Mouse (Mus musculus) liver, embryonic 11.5 days (tissue): ENCODE results near the gene Fam89b. TPM values are rescaled to one million over a fixed set of nuclear protein-coding genes. Genes with fewer than 3 reads are reported as not detected.
A peak's percentile ranks its signal among the peaks of the same experiment; 100 is the strongest.

ENCODE experiments used
- ATAC-seq: fragments of 200-750 bp; cut with Nextera tagmentation; replicated peaks from 2 replicates; pipeline ENCODE4 v1.8.0; 2017; ENCODE audit warnings: moderate number of reproducible peaks, mild to moderate bottlenecking, moderate TSS enrichment, moderate library complexity; ENCODE audit not compliant: low FRiP score
- DNase-seq: peaks from one replicate; pipeline ENCODE4 v3.0.0-alpha.2; 2017; ENCODE audit warnings: low spot score
- H3K27ac ChIP-seq: fragments of 300-500 bp; sonication (generic); 2 replicates; pipeline ENCODE4 v1.5.1; 2014; ENCODE audit warnings: mild to moderate bottlenecking, low read depth, low read length, control low read depth
- H3K27me3 ChIP-seq: fragments of 300-500 bp; sonication (generic); replicated peaks from 2 replicates; pipeline ENCODE4 v1.6.1; 2014; ENCODE audit warnings: low read length, mixed read lengths; ENCODE audit not compliant: control insufficient read depth, insufficient read depth
- H3K36me3 ChIP-seq: fragments of 300-500 bp; sonication (generic); 2 replicates; pipeline ENCODE4 v1.6.1; 2014; ENCODE audit warnings: mild to moderate bottlenecking, low read length, moderate library complexity, mixed read lengths; ENCODE audit not compliant: control insufficient read depth, insufficient read depth
- H3K4me1 ChIP-seq: fragments of 300-500 bp; sonication (generic); replicated peaks from 2 replicates; pipeline ENCODE4 v1.6.1; 2014; ENCODE audit warnings: low read length, mixed read lengths; ENCODE audit not compliant: control insufficient read depth, insufficient read depth
- H3K4me2 ChIP-seq: fragments of 300-500 bp; sonication (generic); 2 replicates; pipeline ENCODE4 v1.6.1; 2014; ENCODE audit warnings: mild to moderate bottlenecking, control low read depth, moderate library complexity
- H3K4me3 ChIP-seq: fragments of 300-500 bp; sonication (generic); 2 replicates; pipeline ENCODE4 v1.5.1; 2014; ENCODE audit warnings: low read depth, low read length, control low read depth
- H3K9ac ChIP-seq: fragments of 300-500 bp; sonication (generic); 2 replicates; pipeline ENCODE4 v1.6.1; 2014; ENCODE audit warnings: low read depth, low read length, control low read depth
- H3K9me3 ChIP-seq: fragments of 300-500 bp; sonication (generic); 2 replicates; pipeline ENCODE4 v1.6.1; 2016; ENCODE audit warnings: low read length, inconsistent platforms, mixed read lengths; ENCODE audit not compliant: control insufficient read depth
- WGBS: fragments of 180-500 bp; shearing (Covaris S2); extraction: QIAGEN DNeasy Blood & Tissue Kit; methylation state at CpG from one replicate; pipeline ENCODE4 v1.1.7; 2014; 5-methylcytosine and 5-hydroxymethylcytosine counted together
- polyA plus RNA-seq: library from polyadenylated mRNA; unstranded; fragments of >200 nt; fragmentation: Nextera tagmentation; extraction: Ambion mirVana; gene quantifications from 2 replicates; pipeline ENCODE4 v1.2.1, GENCODE M21; 2014

Fam89b gene
- polyA plus RNA-seq, 1 experiment from 2014 or later = 47.5 TPM

DNA sequence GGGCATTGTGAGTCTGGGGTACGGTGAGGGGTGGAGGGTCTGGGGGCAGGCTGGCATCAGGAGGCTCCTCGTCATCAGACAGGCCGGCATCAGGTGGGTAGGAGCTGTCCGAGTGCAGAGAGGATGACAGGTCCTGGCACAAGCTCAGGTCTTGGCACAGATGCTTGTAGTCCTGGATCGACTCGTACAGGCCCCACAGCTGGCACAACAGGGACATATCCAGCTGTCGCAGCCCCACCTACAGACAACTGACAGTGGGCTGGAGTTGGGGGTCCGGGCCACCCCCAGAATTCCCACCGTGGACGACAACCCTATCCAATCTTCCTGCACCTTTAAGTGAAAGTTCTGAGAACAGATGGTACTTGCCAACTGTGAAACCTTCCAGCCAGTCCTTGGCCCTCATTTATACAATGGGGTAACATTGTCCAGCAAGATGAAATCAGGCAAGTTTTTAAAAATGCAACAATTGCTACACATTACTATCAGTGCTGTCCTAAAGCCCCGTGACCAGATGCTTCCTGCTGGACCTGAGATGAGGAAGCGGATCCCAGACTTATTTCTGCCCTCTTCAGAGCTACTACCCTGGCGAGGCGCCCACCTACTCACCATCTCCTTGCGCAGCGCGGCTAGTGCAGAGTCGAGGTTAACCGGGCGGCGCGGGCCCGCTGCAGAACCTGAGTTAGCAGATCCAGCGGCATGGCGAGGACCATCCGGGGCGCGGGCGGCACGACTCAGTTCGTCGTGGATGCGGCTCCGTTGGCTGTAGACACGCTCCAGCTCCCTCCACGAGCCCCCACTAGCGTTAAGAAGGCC, 616 bp downstream of the Fam89b start:
- peak overlapping the region; percentile 94 for H3K4me2 ChIP-seq
- H3K4me3 ChIP-seq = peak overlapping the region; percentile 83
- no peaks in the 10 kb centered on the region for H3K9me3 ChIP-seq
- DNase-seq = peak; percentile 67
- H3K36me3 ChIP-seq = peaks cover 4% of the 10 kb centered on the region
- peaks cover 68% of the 10 kb centered on the region for H3K4me1 ChIP-seq
- H3K27me3 ChIP-seq = no peaks in the 10 kb centered on the region
- WGBS = 13% methylated on average over 37 of the region's 37 CpGs
- peak overlapping the region; percentile 91 for H3K27ac ChIP-seq
- peak overlapping the region; percentile 84 for H3K9ac ChIP-seq
- no peak for ATAC-seq

DNA sequence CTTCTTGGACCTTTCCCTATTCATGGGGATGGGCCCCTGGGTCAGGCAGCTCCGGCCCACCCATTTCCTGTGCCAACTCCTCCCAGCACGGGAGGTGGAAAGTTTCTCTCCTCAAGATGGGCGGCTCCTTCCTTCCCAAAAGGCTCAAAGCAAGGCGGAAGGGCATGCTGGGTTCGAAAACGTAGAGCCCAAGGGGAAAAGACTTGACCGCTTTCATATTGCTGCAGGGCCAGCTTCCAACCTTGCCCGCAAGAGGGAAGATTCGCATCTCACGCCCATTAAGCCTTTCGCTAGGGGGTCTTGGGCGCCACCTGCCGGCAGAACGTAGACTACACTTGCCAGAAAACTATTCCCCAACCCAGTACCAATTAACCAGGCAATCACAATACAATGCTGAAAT, 1.8 kb downstream of the Fam89b start:
- ATAC-seq = no peak
- peak overlapping the region; percentile 83 for H3K4me3 ChIP-seq
- no peaks in the 10 kb centered on the region for H3K9me3 ChIP-seq
- H3K9ac ChIP-seq = peak overlapping the region; percentile 84
- peak overlapping the region; percentile 94 for H3K4me2 ChIP-seq
- DNase-seq = peak; percentile 85
- H3K27ac ChIP-seq = peak overlapping the region; percentile 95
- WGBS = 3% methylated on average over 14 of the region's 14 CpGs
- peaks cover 6% of the 10 kb centered on the region for H3K36me3 ChIP-seq
- H3K4me1 ChIP-seq = peaks cover 74% of the 10 kb centered on the region
- H3K27me3 ChIP-seq = no peaks in the 10 kb centered on the region

DNA sequence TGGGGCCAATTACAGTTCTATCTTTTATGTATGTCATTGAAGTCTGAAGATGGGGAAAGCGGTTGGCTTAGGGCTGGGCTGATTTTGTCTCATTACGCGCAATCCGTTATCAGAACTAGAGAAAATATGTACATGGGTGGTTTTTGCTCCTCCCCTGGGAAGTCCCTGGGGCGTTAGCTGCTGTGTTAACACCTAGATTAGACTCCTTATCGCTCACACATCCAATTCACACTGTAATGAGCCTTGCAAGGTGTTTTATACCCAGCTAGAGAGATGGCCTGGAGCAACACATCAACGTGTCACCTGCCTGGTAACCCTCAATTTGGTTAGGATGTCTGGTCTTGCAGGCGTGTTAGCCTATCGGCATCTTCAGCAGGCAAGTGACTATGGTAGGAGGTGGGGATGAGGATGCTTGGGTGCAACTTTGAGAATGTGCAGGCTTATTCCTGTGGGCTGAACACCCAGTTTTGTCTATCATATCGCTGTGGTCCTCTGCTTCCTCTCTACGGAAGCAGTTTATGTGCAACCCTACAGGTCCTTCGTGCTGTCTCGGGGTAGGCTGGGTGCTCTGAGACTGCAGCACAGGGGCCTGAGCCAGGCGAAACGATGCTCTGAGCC, 2.4 kb downstream of the Fam89b start:
- WGBS = 45% methylated on average over 15 of the region's 15 CpGs
- Histone ChIP-seq H3K4me1 (peaks cover 79% of the 10 kb centered on the region), H3K4me3 (peak overlapping the region; percentile 83), H3K9ac (peak overlapping the region; percentile 93), H3K9me3 (no peaks in the 10 kb centered on the region), H3K36me3 (peaks cover 11% of the 10 kb centered on the region), H3K27me3 (no peaks in the 10 kb centered on the region), H3K27ac (peak overlapping the region; percentile 95), H3K4me2 (peak overlapping the region; percentile 94)
- DNase-seq (no peak), ATAC-seq (peak; percentile 45)

DNA sequence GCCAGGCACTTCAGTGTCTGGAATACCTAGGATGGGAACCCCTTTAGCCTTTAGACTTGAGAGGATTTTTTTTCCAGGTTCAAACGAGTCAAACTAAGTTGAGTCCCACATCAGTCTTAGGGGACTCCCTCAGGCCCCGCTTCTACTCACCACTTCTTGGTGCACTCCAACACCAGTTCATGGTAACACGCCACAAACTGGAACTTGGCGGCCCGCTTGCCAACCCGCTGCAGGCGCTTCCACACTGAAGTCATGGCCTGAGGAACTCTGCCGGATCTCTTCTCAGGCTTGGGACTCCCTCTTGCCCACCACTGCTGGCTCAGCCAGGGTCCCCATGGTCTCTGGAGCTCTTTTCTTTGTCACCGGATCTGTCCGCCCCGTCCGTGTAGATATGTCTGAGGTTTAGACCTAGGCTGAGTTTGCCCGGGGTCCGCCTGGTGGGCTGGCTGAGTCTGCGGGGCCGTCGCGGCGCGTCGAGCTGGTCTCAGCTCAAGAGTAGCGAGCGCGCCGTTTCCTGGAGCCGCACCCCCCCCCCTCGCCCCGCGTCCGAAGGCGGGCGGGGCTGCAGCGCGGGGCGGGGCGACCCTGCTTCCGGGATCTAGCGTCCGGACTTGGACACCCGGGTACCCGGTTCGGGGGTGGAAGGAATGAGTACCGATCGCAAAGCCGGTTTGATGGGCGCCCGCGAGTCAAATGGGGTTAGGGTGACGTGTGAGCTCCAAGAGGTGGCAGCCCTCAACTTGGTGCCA, 3.5 kb downstream of the Fam89b start, which contains the start of gene Ehbp1l1:
Ehbp1l1 (minus strand) TSS at position 551 of the 749 bp plus-strand sequence.
- peak; percentile 82 for DNase-seq
- Histone ChIP-seq H3K9ac (peak within 1 kb of the TSS; percentile 93), H3K27me3 (no peaks in the 10 kb centered on the region), H3K36me3 (peaks cover 19% of the 10 kb centered on the region), H3K4me3 (peak within 1 kb of the TSS; percentile 83), H3K9me3 (no peaks in the 10 kb centered on the region), H3K4me2 (peak within 1 kb of the TSS; percentile 94), H3K4me1 (peaks cover 78% of the 10 kb centered on the region), H3K27ac (peak within 1 kb of the TSS; percentile 95)
- 5% methylated on average over 49 of the region's 49 CpGs for WGBS
- ATAC-seq = peak; percentile 44

DNA sequence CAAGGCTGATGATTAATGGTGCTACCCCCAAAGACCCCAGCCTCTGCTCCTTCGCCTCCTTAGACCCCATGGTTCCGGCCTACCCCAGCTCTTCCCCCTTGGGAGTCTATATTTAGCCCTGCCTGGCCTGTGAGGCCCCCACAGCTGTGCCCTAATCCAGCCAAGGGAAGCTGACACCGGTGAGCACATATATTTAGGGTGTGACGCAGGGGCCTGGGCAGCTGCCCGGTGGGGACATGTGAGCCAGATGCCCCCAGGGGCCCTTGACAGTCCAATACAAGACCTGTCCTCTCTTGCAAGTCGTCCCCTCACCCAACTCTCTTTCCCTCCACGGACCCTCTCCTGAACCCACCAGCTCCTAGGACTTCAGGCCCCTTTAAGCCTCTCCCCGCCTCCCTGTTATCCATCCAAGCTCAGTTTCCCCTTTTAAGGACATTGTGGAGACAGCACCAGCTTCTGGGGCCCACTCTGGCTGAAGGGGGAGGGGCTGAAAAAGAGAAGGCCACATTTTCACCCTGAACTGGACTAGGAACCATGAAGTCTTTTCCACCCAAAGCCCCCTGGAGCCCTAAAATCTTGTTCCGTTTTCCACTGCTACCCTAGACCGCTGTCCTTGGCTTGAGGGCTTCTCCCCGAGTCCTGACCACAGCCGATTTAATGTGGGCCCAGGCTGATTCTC, 4.3 kb downstream of the Fam89b start:
- WGBS = 30% methylated on average over 12 of the region's 12 CpGs
- H3K36me3 ChIP-seq = peaks cover 23% of the 10 kb centered on the region
- H3K4me3 ChIP-seq = peak overlapping the region; percentile 83
- H3K27ac ChIP-seq = peak overlapping the region; percentile 95
- peaks cover 71% of the 10 kb centered on the region for H3K4me1 ChIP-seq
- no peak for DNase-seq
- peak overlapping the region; percentile 93 for H3K9ac ChIP-seq
- no peak for ATAC-seq
- peak overlapping the region; percentile 94 for H3K4me2 ChIP-seq
- H3K9me3 ChIP-seq = no peaks in the 10 kb centered on the region
- no peaks in the 10 kb centered on the region for H3K27me3 ChIP-seq

DNA sequence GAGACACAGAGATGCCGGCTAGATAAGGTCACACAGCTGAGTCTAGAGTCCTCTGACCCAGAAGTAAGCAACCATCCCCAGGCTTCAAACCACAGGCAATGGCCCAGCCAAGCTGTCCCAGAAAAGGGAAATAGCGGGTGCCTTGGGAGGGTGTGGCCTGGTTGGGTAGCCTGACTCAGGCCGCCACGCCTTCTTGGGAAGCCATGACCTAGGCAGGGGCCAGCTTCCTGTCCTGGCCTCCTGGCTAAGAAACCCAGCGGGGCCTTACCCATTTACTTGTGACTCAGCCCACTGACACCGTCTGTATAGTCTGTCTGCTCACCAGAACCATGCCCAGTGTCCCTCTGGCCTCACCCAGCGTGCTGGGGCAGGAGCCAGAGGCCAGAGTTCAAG, 4.9 kb downstream of the Fam89b start:
- peak; percentile 58 for ATAC-seq

DNA sequence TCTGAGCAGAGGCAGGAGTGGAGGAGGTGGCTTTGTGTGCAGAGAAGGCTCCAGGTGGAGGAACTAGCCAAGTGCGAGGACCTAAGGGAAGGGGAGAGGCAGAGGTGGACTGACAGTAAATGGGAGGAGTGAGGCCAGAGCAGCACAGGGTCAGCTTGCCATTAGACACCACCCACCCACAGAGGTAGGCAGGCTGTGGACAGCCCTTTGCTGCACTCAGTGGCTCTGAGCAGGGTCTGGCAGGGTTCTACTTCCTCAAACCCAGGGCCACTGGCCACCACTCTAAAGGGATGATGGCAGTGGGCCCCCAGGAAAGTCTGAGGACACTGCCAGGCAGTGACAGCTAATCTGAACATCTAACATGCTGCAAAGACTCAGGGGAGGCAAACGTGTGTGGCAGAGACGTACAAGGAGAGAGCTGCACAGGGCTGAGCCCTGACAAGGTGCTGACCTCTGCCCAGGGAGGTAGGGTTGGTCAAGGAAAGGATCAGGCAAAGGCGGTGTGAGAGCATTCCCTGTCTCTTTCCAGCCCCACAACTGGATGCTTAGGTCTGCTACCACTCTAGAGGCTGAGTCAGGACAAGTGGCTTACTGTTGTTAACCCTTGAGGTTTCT, 5.4 kb downstream of the Fam89b start:
- H3K9ac ChIP-seq = peak overlapping the region; percentile 93
- peaks cover 32% of the 10 kb centered on the region for H3K36me3 ChIP-seq
- no peaks in the 10 kb centered on the region for H3K27me3 ChIP-seq
- H3K4me3 ChIP-seq = peak overlapping the region; percentile 83
- peak overlapping the region; percentile 94 for H3K4me2 ChIP-seq
- no peaks in the 10 kb centered on the region for H3K9me3 ChIP-seq
- peak overlapping the region; percentile 95 for H3K27ac ChIP-seq
- no peak for DNase-seq
- ATAC-seq = no peak
- H3K4me1 ChIP-seq = peaks cover 66% of the 10 kb centered on the region
- WGBS = 41% methylated on average over 4 of the region's 4 CpGs

More for the DNA sequence above, 4.9 kb downstream of the Fam89b start:
- WGBS = 32% methylated on average over 7 of the region's 7 CpGs
- Histone ChIP-seq H3K27me3 (no peaks in the 10 kb centered on the region), H3K9ac (peak overlapping the region; percentile 93), H3K36me3 (peaks cover 27% of the 10 kb centered on the region), H3K4me3 (peak overlapping the region; percentile 83), H3K9me3 (no peaks in the 10 kb centered on the region), H3K4me1 (peaks cover 66% of the 10 kb centered on the region), H3K27ac (peak overlapping the region; percentile 95), H3K4me2 (peak overlapping the region; percentile 94)
- DNase-seq = no peak
